Mouse (Mus musculus) MEL (cell line): ENCODE measurements around the gene Scel. TPM values are rescaled to one million over a fixed set of nuclear protein-coding genes. Genes with fewer than 3 reads are reported as not detected.

Experiments
- DNase-seq: peaks from one replicate; pipeline ENCODE4 v3.0.0; 2011; ENCODE audit warnings: low read depth, low spot score
- H3K27ac ChIP-seq: 2 replicates; pipeline ENCODE4 v1.5.1; 2012; ENCODE audit warnings: low read depth, mild to moderate bottlenecking, control low read depth, low read length, moderate library complexity; ENCODE audit not compliant: control insufficient read depth
- H3K27me3 ChIP-seq, 2 experiments: fragments of 150-350 bp in 1 of 2; sonication (generic) in 1 of 2; 2 replicates each; pipeline ENCODE4 v1.6.1; 2012; ENCODE audit warnings: low read length in 2 of 2, mild to moderate bottlenecking in 2 of 2, improper control_type of control experiment in 1 of 2, moderate library complexity in 1 of 2; ENCODE audit not compliant: insufficient read depth in 2 of 2, control insufficient read depth in 1 of 2
- H3K36me3 ChIP-seq, 2 experiments: 2 replicates each; pipeline ENCODE4 v1.6.1; 2012 to 2014; ENCODE audit warnings: low read length in 2 of 2, improper control_type of control experiment in 1 of 2, inconsistent platforms in 1 of 2, mild to moderate bottlenecking in 1 of 2; ENCODE audit not compliant: insufficient read depth in 2 of 2, control insufficient read depth in 1 of 2
- H3K4me1 ChIP-seq, 2 experiments: fragments of 150-350 bp in 1 of 2; sonication (generic) in 1 of 2; 2 replicates each; pipeline ENCODE4 v1.6.1; 2012; ENCODE audit warnings: low read length in 2 of 2, improper control_type of control experiment in 1 of 2, mild to moderate bottlenecking in 1 of 2; ENCODE audit not compliant: insufficient read depth in 2 of 2, control insufficient read depth in 1 of 2
- H3K4me3 ChIP-seq, 2 experiments: fragments of 150-350 bp in 1 of 2; sonication (generic) in 1 of 2; 2 replicates each; pipeline ENCODE4 v1.5.1; 2012; ENCODE audit warnings: low read depth in 2 of 2, low read length in 2 of 2, mild to moderate bottlenecking in 2 of 2, moderate library complexity in 2 of 2, control low read depth in 1 of 2, improper control_type of control experiment in 1 of 2; ENCODE audit not compliant: control insufficient read depth in 1 of 2, insufficient read depth in 1 of 2
- H3K79me2 ChIP-seq: 2 replicates; pipeline ENCODE4 v1.6.1; 2012; ENCODE audit warnings: mild to moderate bottlenecking, low read length, moderate library complexity; ENCODE audit not compliant: control insufficient read depth, poor library complexity, insufficient read depth
- H3K9ac ChIP-seq: 2 replicates; pipeline ENCODE4 v1.6.1; 2012; ENCODE audit warnings: low read depth, mild to moderate bottlenecking, control low read depth, low read length, moderate library complexity; ENCODE audit not compliant: control insufficient read depth, poor library complexity, severe bottlenecking
- H3K9me3 ChIP-seq: fragments of 150-350 bp; sonication (generic); replicated peaks from 2 replicates; pipeline ENCODE4 v1.6.1; 2012; ENCODE audit warnings: mild to moderate bottlenecking, low read length, improper control_type of control experiment, moderate library complexity; ENCODE audit not compliant: insufficient read depth
- CHD1 ChIP-seq: IDR thresholded peaks from 2 replicates; pipeline ENCODE4 v1.6.1; 2012; ENCODE audit warnings: low read depth, mild to moderate bottlenecking, inconsistent platforms, low read length, improper control_type of control experiment
- CHD2 ChIP-seq: IDR thresholded peaks from 2 replicates; pipeline ENCODE4 v1.6.1; 2011; ENCODE audit warnings: low read length, improper control_type of control experiment
- CTCF ChIP-seq, 3 experiments: IDR thresholded peaks in 2 of 3; conservative IDR thresholded peaks in 1 of 3; 2 replicates each; pipeline ENCODE4 v1.5.1; 2011 to 2012; ENCODE audit warnings: low read length in 3 of 3, low read depth in 2 of 3, mild to moderate bottlenecking in 2 of 3, improper control_type of control experiment in 1 of 3, inconsistent platforms in 1 of 3, mixed read lengths in 1 of 3, moderate library complexity in 1 of 3; ENCODE audit not compliant: control insufficient read depth in 1 of 3, insufficient read depth in 1 of 3, poor library complexity in 1 of 3, severe bottlenecking in 1 of 3
- E2F4 ChIP-seq: IDR thresholded peaks from 2 replicates; pipeline ENCODE4 v1.6.1; 2011; ENCODE audit warnings: low read depth, low read length, improper control_type of control experiment, borderline replicate concordance
- ELF1 ChIP-seq: IDR thresholded peaks from 2 replicates; pipeline ENCODE4 v1.6.1; 2014; ENCODE audit warnings: low read depth, mild to moderate bottlenecking, inconsistent platforms, low read length, improper control_type of control experiment, moderate library complexity
- EP300 ChIP-seq, 2 experiments: IDR thresholded peaks; 2 replicates each; pipeline ENCODE4 v1.6.1; 2011; ENCODE audit warnings: improper control_type of control experiment in 2 of 2, low read length in 2 of 2, low read depth in 1 of 2, mild to moderate bottlenecking in 1 of 2
- GABPA ChIP-seq: IDR thresholded peaks from 2 replicates; pipeline ENCODE4 v1.6.1; 2012; ENCODE audit warnings: low read depth, mild to moderate bottlenecking, inconsistent platforms, low read length, improper control_type of control experiment, moderate library complexity
- GATA1 ChIP-seq: IDR thresholded peaks from 2 replicates; pipeline ENCODE4 v1.6.1; 2011; ENCODE audit warnings: low read depth, low read length, improper control_type of control experiment
- HCFC1 ChIP-seq: IDR thresholded peaks from 2 replicates; pipeline ENCODE4 v1.6.1; 2012; ENCODE audit warnings: low read depth, mild to moderate bottlenecking, inconsistent platforms, low read length, improper control_type of control experiment, moderate library complexity
- JUND ChIP-seq: IDR thresholded peaks from 2 replicates; pipeline ENCODE4 v1.6.1; 2011; ENCODE audit warnings: low read depth, mild to moderate bottlenecking, improper control_type of control experiment, low read length
- KAT2A ChIP-seq: conservative IDR thresholded peaks from 2 replicates; pipeline ENCODE4 v1.6.1; 2012; ENCODE audit warnings: low read depth, low read length, improper control_type of control experiment, inconsistent platforms
- MAZ ChIP-seq: IDR thresholded peaks from 2 replicates; pipeline ENCODE4 v1.6.1; 2012; ENCODE audit warnings: low read depth, mild to moderate bottlenecking, inconsistent platforms, low read length, improper control_type of control experiment
- MEF2A ChIP-seq: IDR thresholded peaks from 2 replicates; pipeline ENCODE4 v1.6.1; 2014; ENCODE audit warnings: low read depth, mild to moderate bottlenecking, inconsistent platforms, low read length, improper control_type of control experiment; ENCODE audit not compliant: poor library complexity, insufficient replicate concordance, severe bottlenecking; ENCODE audit errors: extremely low read depth
- MYC ChIP-seq: IDR thresholded peaks from 2 replicates; pipeline ENCODE4 v1.6.1; 2011; ENCODE audit warnings: low read depth, mild to moderate bottlenecking, low read length, improper control_type of control experiment, moderate library complexity
- POLR2AphosphoS5 ChIP-seq: IDR thresholded peaks from 2 replicates; pipeline ENCODE4 v1.6.1; 2012; ENCODE audit warnings: low read depth, borderline replicate concordance, mild to moderate bottlenecking, inconsistent platforms, low read length, moderate library complexity, mixed read lengths
- RAD21 ChIP-seq: IDR thresholded peaks from 2 replicates; pipeline ENCODE4 v1.6.1; 2011; ENCODE audit warnings: mild to moderate bottlenecking, low read depth, low read length, improper control_type of control experiment
- SIN3A ChIP-seq: IDR thresholded peaks from 2 replicates; pipeline ENCODE4 v1.6.1; 2012; ENCODE audit warnings: low read length, improper control_type of control experiment, inconsistent platforms
- SMC3 ChIP-seq: IDR thresholded peaks from 2 replicates; pipeline ENCODE4 v1.6.1; 2011; ENCODE audit warnings: low read depth, low read length, improper control_type of control experiment
- TAL1 ChIP-seq: IDR thresholded peaks from 2 replicates; pipeline ENCODE4 v1.6.1; 2012; ENCODE audit warnings: mild to moderate bottlenecking, inconsistent platforms, low read length, moderate library complexity, mixed read lengths
- TBP ChIP-seq: IDR thresholded peaks from 2 replicates; pipeline ENCODE4 v1.8.0; 2011; ENCODE audit warnings: low read depth, low read length, improper control_type of control experiment
- TCF12 ChIP-seq: IDR thresholded peaks from 2 replicates; pipeline ENCODE4 v1.6.1; 2014; ENCODE audit warnings: low read depth, mild to moderate bottlenecking, inconsistent platforms, low read length, improper control_type of control experiment, moderate library complexity
- UBTF ChIP-seq: IDR thresholded peaks from 2 replicates; pipeline ENCODE4 v1.6.1; 2012; ENCODE audit warnings: low read depth, mild to moderate bottlenecking, inconsistent platforms, low read length, improper control_type of control experiment, moderate library complexity, borderline replicate concordance; ENCODE audit not compliant: insufficient read depth
- USF2 ChIP-seq, 2 experiments: IDR thresholded peaks; 2 replicates each; pipeline ENCODE4 v1.6.1; 2011 to 2012; ENCODE audit warnings: improper control_type of control experiment in 2 of 2, low read length in 2 of 2, borderline replicate concordance in 1 of 2, inconsistent platforms in 1 of 2, low read depth in 1 of 2, mild to moderate bottlenecking in 1 of 2; ENCODE audit not compliant: insufficient read depth in 1 of 2
- ZC3H11A ChIP-seq: IDR thresholded peaks from 2 replicates; pipeline ENCODE4 v1.6.1; 2012; ENCODE audit warnings: low read depth, mild to moderate bottlenecking, inconsistent platforms, low read length, improper control_type of control experiment
- ZKSCAN1 ChIP-seq: IDR thresholded peaks from 2 replicates; pipeline ENCODE4 v1.6.1; 2012; ENCODE audit warnings: low read depth, mild to moderate bottlenecking, inconsistent platforms, low read length, improper control_type of control experiment, moderate library complexity
- ZMIZ1 ChIP-seq: IDR thresholded peaks from 2 replicates; pipeline ENCODE4 v1.6.1; 2012; ENCODE audit warnings: low read depth, mild to moderate bottlenecking, inconsistent platforms, low read length, improper control_type of control experiment, moderate library complexity
- polyA plus RNA-seq, 2 experiments: library from polyadenylated mRNA; stranded (reverse) in 1 of 2; unstranded in 1 of 2; fragments of >175 nt in 1 of 2; fragments of >200 nt in 1 of 2; gene quantifications; 2 replicates each; pipeline versions ENCODE4 v1.2.1 to v1.2.4; 2012; ENCODE audit warnings: low replicate concordance in 2 of 2, low read depth in 1 of 2; ENCODE audit not compliant: insufficient read length in 2 of 2, insufficient read depth in 1 of 2, missing spikeins in 1 of 2
- total RNA-seq: library from RNA; depleted of rRNA; stranded (reverse); fragments of 300-350 nt; gene quantifications from 2 replicates; pipeline ENCODE4 v1.2.3, GENCODE M21; 2012

Gene Scel
- total and polyA plus RNA-seq, 3 experiments: not detected

GRCm38 (mm10) chr14:103587208-103587900 lies 74.2 kb downstream of the Scel start:
- Histone ChIP-seq H3K9me3 (no peaks in the 10 kb centered on the region), H3K9ac (no peak overlapping the region), H3K27me3 (no peaks in the 10 kb centered on the region), H3K27ac (no peak overlapping the region), H3K4me1 (no peaks in the 10 kb centered on the region), H3K79me2 (no peaks in the 10 kb centered on the region), H3K36me3 (no peaks in the 10 kb centered on the region), H3K4me3 (no peak overlapping the region)
- TF ChIP-seq POLR2AphosphoS5: no peak
- no peak for TF ChIP-seq E2F4
- no peak for TF ChIP-seq ZMIZ1
- TF ChIP-seq RAD21: no peak
- TF ChIP-seq GABPA: no peak
- no peak for TF ChIP-seq ZKSCAN1
- TF ChIP-seq TCF12: no peak
- TF ChIP-seq ELF1: no peak
- TF ChIP-seq USF2 (IDR thresholded peaks at IDR 0.05; ENCODE audit: borderline replicate concordance in 1 of 2, insufficient read depth in 1 of 2, low read depth in 1 of 2, low read length in 2 of 2): no peak
- no peak for TF ChIP-seq CHD1
- TF ChIP-seq KAT2A: no peak
- no peak for DNase-seq

- Histone ChIP-seq H3K4me3 (no peak overlapping the region), H3K9me3 (no peaks in the 10 kb centered on the region), H3K79me2 (no peaks in the 10 kb centered on the region), H3K27ac (no peak overlapping the region), H3K27me3 (no peaks in the 10 kb centered on the region; a peak in 1 of 4 replicates), H3K4me1 (no peaks in the 10 kb centered on the region), H3K36me3 (no peaks in the 10 kb centered on the region), H3K9ac (no peak overlapping the region)
- TF ChIP-seq TAL1 (no peak), E2F4 (no peak), ZC3H11A (no peak), CTCF (IDR thresholded peaks at IDR 0.05 in 2 of 3, conservative IDR thresholded peaks at IDR 0.05 in 1 of 3; ENCODE audit: control insufficient read depth in 1 of 3, insufficient read depth in 1 of 3, low read depth in 2 of 3, low read length in 3 of 3, poor library complexity in 1 of 3, severe bottlenecking in 1 of 3) (no peak), POLR2AphosphoS5 (no peak), MEF2A (no peak), JUND (no peak), TBP (no peak), EP300 (IDR thresholded peaks at IDR 0.05; ENCODE audit: low read depth in 1 of 2, low read length in 2 of 2) (no peak), MAZ (no peak), GATA1 (no peak), MYC (no peak), SIN3A (no peak), HCFC1 (no peak), SMC3 (no peak), CHD2 (no peak), UBTF (no peak)
- peak; percentile 5 for DNase-seq
Observed at GRCm38 (mm10) chr14:103589819-103590218, 76.7 kb downstream of the Scel start.
